Mouse (Mus musculus): ENCODE measurements around the gene Gm13695.
A peak's percentile ranks its signal among the peaks of the same experiment; 100 is the strongest.
"Not testable (repeated sequence)": the region's sequence is repeated elsewhere in the genome, so short reads cannot be mapped to it uniquely, and the experiment has no call there.

Gm13695 gene

GRCm38 (mm10) chr2:83967013-83967412 is at the start of gene Gm13695:
Gene Gm13695 (plus strand): TSS chr2:83967313.
- DNase-seq (ENCODE audit: low read depth, low spot score) = not testable (repeated sequence)

GRCm38 (mm10) chr2:83929478-83930088 is 37.5 kb upstream of the Gm13695 start:
- no peak for DNase-seq (ENCODE audit: low read depth, low spot score)

DNA sequence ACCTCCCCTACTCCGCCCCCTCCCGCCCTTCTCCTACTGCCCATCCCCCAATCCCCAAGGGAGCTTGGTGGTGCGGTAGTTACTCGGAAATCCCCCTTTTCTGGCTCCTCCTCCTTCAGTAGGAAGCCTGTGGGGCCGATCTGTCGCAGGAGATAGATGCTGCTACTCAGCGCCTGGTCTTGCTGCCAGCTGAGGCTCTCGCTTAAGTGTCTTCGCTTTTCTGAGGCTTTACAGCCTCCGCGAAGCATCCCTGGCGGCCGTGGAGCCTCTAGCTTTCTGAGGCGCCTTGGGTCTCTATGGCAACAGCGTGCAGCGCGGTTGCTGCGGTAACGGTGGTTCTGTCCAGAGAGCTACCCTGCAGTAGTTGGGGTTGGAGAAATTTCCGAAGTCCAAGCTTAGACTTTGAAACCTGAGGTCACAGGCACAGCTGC is 26.2 kb upstream of the Gm13695 start, which contains the start of gene Zswim2:
Gene Zswim2 (minus strand): TSS at position 298 of the 431 bp plus-strand sequence.
- DNase-seq (ENCODE audit: low read depth, low spot score) = peak; percentile 83

- no peak for DNase-seq (ENCODE audit: low read depth, low spot score)
Observed at GRCm38 (mm10) chr2:83941378-83941777, 25.7 kb upstream of the Gm13695 start.

- DNase-seq (ENCODE audit: low read depth, low spot score) = no peak
Observed at GRCm38 (mm10) chr2:83941792-83942191, 25.3 kb upstream of the Gm13695 start.

DNA sequence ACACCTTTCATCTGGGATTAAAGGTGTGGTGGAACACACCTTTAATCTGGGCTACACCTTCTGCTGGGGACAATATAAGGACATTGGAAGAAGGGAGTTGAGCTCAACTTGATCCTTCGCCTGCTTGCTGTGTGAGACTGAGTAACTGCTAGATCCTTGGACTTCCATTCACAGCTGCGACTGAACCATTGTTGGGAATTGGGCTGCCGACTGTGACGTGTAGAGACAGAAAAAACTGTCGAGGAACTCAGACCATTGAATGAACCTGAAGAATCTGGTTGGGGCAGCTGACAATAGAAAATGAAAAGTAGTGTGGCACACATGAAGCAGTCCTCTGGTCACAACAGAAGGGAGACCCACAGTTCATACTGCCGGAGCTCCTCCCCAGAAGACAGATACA is 11.7 kb upstream of the Gm13695 start, which contains the start of gene Gm13698:
Gene Gm13698 (plus strand): TSS at position 301 of the 400 bp plus-strand sequence.
- not testable (repeated sequence) for DNase-seq (ENCODE audit: low read depth, low spot score)

GRCm38 (mm10) chr2:83961203-83961602 is 5.9 kb upstream of the Gm13695 start, which contains the start of gene Gm13693:
Gene Gm13693 (plus strand): TSS chr2:83961503.
- not testable (repeated sequence) for DNase-seq (ENCODE audit: low read depth, low spot score)

- not testable (repeated sequence) for DNase-seq (ENCODE audit: low read depth, low spot score)
Observed at GRCm38 (mm10) chr2:83972823-83973222, 5.7 kb downstream of the Gm13695 start, which contains the start of gene Gm13696. Gene Gm13696 (plus strand): TSS chr2:83973123.

DNA sequence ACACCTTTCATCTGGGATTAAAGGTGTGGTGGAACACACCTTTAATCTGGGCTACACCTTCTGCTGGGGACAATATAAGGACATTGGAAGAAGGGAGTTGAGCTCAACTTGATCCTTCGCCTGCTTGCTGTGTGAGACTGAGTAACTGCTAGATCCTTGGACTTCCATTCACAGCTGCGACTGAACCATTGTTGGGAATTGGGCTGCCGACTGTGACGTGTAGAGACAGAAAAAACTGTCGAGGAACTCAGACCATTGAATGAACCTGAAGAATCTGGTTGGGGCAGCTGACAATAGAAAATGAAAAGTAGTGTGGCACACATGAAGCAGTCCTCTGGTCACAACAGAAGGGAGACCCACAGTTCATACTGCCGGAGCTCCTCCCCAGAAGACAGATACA is 11.5 kb downstream of the Gm13695 start, which contains the start of gene Gm13694:
Gene Gm13694 (plus strand): TSS at position 301 of the 400 bp plus-strand sequence.
- not testable (repeated sequence) for DNase-seq (ENCODE audit: low read depth, low spot score)

GRCm38 (mm10) chr2:83984443-83984842 is 17.3 kb downstream of the Gm13695 start, which contains the start of gene Gm13697:
Gene Gm13697 (plus strand): TSS chr2:83984743.
- DNase-seq (ENCODE audit: low read depth, low spot score) = not testable (repeated sequence)

GRCm38 (mm10) chr2:83990253-83990652 is 23.1 kb downstream of the Gm13695 start, which contains the start of gene Gm13691:
Gene Gm13691 (plus strand): TSS chr2:83990553.
- not testable (repeated sequence) for DNase-seq (ENCODE audit: low read depth, low spot score)

DNA sequence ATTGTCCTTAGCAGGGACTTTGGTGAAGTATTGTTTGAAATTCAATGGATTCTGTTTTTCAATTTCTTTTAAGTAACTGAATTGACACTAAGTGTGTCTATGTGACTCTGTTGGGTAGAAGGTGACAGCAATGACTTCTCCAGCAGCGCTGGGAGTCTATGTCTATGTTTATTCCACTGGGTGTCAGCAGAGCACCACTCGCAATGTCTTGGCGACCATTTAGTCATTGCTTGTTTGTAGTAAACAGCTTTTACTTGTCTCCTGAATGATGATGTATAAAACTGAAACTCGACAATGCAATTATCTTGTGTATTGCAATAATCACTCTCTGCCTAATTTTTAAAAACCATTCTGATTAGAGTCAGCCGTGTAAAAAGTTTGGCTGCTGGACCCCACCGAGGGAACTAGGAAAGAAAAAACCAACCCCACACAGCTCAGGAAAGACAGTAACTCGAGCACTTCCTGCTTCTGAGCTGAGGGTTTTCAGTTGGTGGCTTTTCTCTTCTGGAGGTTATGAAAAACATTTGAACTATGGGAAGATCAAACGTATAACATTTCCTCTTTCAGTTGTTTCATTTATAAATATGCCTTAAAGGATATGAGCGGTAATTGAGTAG is 26.6 kb downstream of the Gm13695 start:
- DNase-seq (ENCODE audit: low read depth, low spot score) = not testable (repeated sequence)

- not testable (repeated sequence) for DNase-seq (ENCODE audit: low read depth, low spot score)
Observed at GRCm38 (mm10) chr2:83994526-83994925, 27.4 kb downstream of the Gm13695 start.

GRCm38 (mm10) chr2:84008913-84009312 is 41.8 kb downstream of the Gm13695 start:
- DNase-seq (ENCODE audit: low read depth, low spot score) = no peak

- no peak for DNase-seq (ENCODE audit: low read depth, low spot score)
Observed at GRCm38 (mm10) chr2:84009818-84010217, 42.7 kb downstream of the Gm13695 start.

DNA sequence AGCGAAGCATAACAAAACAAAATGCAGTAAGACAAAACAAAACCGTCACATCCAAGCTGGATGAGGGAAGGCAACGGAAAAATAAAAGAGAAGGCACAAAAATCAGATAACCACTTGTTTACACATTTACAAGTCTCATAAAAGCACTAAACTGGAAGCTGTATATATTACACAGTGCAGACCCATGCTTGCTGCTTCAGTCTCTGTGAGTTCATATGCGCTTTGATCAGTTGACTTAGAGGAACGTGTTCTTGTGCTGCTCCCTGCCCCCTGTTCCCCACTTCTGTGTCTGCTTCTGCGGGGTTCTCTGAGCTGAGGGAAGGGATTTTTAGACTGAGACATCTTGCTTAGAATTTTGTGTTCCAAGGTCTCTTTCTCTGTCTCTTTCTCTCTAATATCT is 47.5 kb downstream of the Gm13695 start:
- DNase-seq (ENCODE audit: low read depth, low spot score) = no peak

DNA sequence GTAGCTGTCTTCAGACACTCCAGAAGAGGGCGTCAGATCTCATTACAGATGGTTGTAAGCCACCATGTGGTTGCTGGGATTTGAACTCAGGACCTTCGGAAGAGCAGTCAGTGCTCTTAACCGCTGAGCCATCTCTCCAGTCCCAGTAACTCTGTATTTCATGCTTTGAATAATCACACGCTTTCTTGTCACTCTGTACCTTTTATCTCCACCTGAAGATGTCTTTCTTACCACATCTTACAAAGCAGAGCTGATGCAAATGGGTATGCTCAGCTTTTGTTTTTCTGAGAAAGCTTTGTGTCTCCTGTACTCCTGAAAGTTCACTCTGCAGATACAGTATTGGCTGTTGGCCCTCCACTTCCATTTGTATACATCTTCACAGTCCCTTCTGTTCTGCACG is 49.2 kb downstream of the Gm13695 start:
- DNase-seq (ENCODE audit: low read depth, low spot score) = not testable (repeated sequence)

- DNase-seq (ENCODE audit: low read depth, low spot score) = no peak
Observed at GRCm38 (mm10) chr2:84018330-84018729, 51.2 kb downstream of the Gm13695 start.
